8 mouse cellular contexts compared by ENCODE assay signal in the genomic region with DNA sequence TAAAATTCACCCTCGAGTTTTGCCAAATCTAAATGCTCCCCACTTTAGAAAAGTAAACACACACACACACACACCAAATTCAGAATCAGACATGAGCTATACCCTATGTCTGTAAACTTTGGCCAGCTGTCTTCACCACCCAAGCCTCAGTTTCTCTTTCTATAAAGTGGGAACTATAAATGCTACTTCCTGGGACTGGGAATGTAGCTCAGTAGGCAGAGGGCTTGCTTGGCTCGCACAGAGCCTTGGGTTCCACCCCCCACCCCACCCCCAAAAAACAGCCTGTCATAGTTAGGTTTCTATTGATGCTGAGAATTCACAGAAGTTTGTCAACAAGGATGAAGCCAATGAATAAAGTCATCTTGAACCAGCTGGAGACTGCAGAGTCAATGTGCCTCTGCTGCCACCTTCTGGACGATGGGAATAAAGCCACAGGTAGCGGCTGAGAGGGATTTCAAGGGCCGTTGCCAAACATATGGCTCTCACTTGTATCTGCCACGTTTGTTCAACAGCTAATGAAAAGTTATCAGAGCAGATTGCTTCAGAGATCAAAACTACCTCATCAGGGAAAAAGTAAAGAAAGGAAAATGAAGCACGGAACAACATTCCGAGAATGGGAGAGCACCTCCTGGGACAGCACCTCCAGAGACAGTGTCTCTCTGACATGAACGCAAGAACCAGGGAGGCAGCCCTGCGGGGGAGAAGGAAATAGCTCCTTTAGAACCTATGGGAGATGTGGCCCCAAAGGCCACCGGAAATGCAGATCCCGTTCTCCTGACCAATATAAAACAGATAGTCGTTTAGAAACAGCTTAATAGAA. TPM values are rescaled to one million over a fixed set of nuclear protein-coding genes. Genes with fewer than 3 reads are reported as not detected.
DNase-seq lines count a peak whose midpoint lies in the region; ATAC-seq lines count a peak whose summit lies in the region.

No protein-coding gene starts in this region.

- no peak overlapping the region for H3K4me2 ChIP-seq in hindbrain, embryonic 14.5 days (replicated peaks)

- WGBS in hindbrain, embryonic 14.5 days, result 21% methylated on average over 13 of the region's 13 CpGs

- H3K36me3 ChIP-seq in hindbrain, embryonic 14.5 days (replicated peaks; ENCODE audit: control insufficient read depth, insufficient read depth), result no peaks in the 10 kb centered on the region

- H3K9me3 ChIP-seq in hindbrain, embryonic 14.5 days (ENCODE audit: control insufficient read depth, low read length), result no peaks in the 10 kb centered on the region

- peak; percentile 97 for DNase-seq in NIH3T3 (ENCODE audit: low read depth)
- DNase-seq in cerebellum, adult 18-20 months, result peak; percentile 83 to 89
- DNase-seq in hindbrain, embryonic 14.5 days (ENCODE audit: low spot score), result peak; percentile 92
- DNase-seq in layer of hippocampus, postnatal 25 days (ENCODE audit: extremely low spot score in 1 of 2, low spot score in 1 of 2), result peak; percentile 54 to 88
- peak; percentile 90 for DNase-seq in lung, postnatal 36 days
- peak; percentile 81 for DNase-seq in right cerebral cortex, postnatal 14 days
- DNase-seq in urinary bladder, postnatal 4 days (ENCODE audit: low spot score in 2 of 2), result peak; percentile 75 to 87

- no peak overlapping the region for H3K4me3 ChIP-seq in hindbrain, embryonic 14.5 days (replicated peaks; ENCODE audit: low read length)

- no peak overlapping the region for H3K27ac ChIP-seq in hindbrain, embryonic 14.5 days

- H3K4me1 ChIP-seq in hindbrain, embryonic 14.5 days (replicated peaks; ENCODE audit: control insufficient read depth, insufficient read depth, low read length), result no peaks in the 10 kb centered on the region

- H3K27me3 ChIP-seq in hindbrain, embryonic 14.5 days (ENCODE audit: control insufficient read depth, insufficient read depth, low read length), result no peaks in the 10 kb centered on the region

- no peak overlapping the region for H3K9ac ChIP-seq in hindbrain, embryonic 14.5 days

- peak; percentile 76; the same call in 1 of the 2 replicates for ATAC-seq in frontal cortex, adult (ENCODE audit: low TSS enrichment)
- ATAC-seq in hindbrain, embryonic 14.5 days (ENCODE audit: low FRiP score), result no peak; the same call in 1 of the 2 replicates

RNA-seq across cellular contexts. Expression of a gene that starts 42.3 kb away (rescaled TPM):
- 45.2 and 50.1 TPM in 2 replicates for polyA plus RNA-seq in hindbrain, embryonic 14.5 days (2014; fragmentation: Nextera tagmentation; extraction: Ambion mirVana)
- 10 to 100 TPM; 32.3 to 36.1 TPM for total RNA-seq in layer of hippocampus, postnatal 25 days (2021)
